Mouse (Mus musculus): ENCODE data around the gene Acot12.
"Not testable (repeated sequence)": the region's sequence is repeated elsewhere in the genome, so short reads cannot be mapped to it uniquely, and the experiment has no call there.

The Acot12 gene

GRCm38 (mm10) chr13:91760302-91761050 is 19.2 kb downstream of the Acot12 start:
- DNase-seq (ENCODE audit: low spot score): no peak

- DNase-seq (ENCODE audit: low spot score): no peak
Observed at GRCm38 (mm10) chr13:91761654-91762445, 20.5 kb downstream of the Acot12 start.

GRCm38 (mm10) chr13:91763654-91764053 is 22.3 kb downstream of the Acot12 start:
- not testable (repeated sequence) for DNase-seq (ENCODE audit: low spot score)

GRCm38 (mm10) chr13:91765627-91766026 is 24.3 kb downstream of the Acot12 start:
- no peak for DNase-seq (ENCODE audit: low spot score)

GRCm38 (mm10) chr13:91768683-91769651 is 27.7 kb downstream of the Acot12 start:
- DNase-seq (ENCODE audit: low spot score): no peak

- no peak for DNase-seq (ENCODE audit: low spot score)
Observed at GRCm38 (mm10) chr13:91778092-91778491, 36.8 kb downstream of the Acot12 start.

- no peak for DNase-seq (ENCODE audit: low spot score)
Observed at GRCm38 (mm10) chr13:91779892-91780291, 38.6 kb downstream of the Acot12 start.

- DNase-seq (ENCODE audit: low spot score): no peak
Observed at GRCm38 (mm10) chr13:91792035-91792434, 50.7 kb downstream of the Acot12 start.

- DNase-seq (ENCODE audit: low spot score): no peak
Observed at GRCm38 (mm10) chr13:91794926-91795436, 53.7 kb downstream of the Acot12 start.

GRCm38 (mm10) chr13:91795593-91795992 is 54.3 kb downstream of the Acot12 start:
- no peak for DNase-seq (ENCODE audit: low spot score)

- no peak for DNase-seq (ENCODE audit: low spot score)
Observed at GRCm38 (mm10) chr13:91796003-91796402, 54.7 kb downstream of the Acot12 start.

- DNase-seq (ENCODE audit: low spot score): no peak
Observed at GRCm38 (mm10) chr13:91796916-91797315, 55.6 kb downstream of the Acot12 start.

GRCm38 (mm10) chr13:91797442-91797841 is 56.1 kb downstream of the Acot12 start:
- no peak for DNase-seq (ENCODE audit: low spot score)

GRCm38 (mm10) chr13:91801726-91802125 is 60.4 kb downstream of the Acot12 start:
- DNase-seq (ENCODE audit: low spot score): no peak

GRCm38 (mm10) chr13:91807155-91807839 is 66.0 kb downstream of the Acot12 start, which contains the start of gene Zcchc9:
Gene Zcchc9 (minus strand): TSS chr13:91807705.
- DNase-seq (ENCODE audit: low spot score): peak; percentile 86

- peak; percentile 21 for DNase-seq (ENCODE audit: low spot score)
Observed at GRCm38 (mm10) chr13:91807874-91808575, 66.7 kb downstream of the Acot12 start.

- DNase-seq (ENCODE audit: low spot score): peak; percentile 39
Observed at GRCm38 (mm10) chr13:91809476-91809875, 68.2 kb downstream of the Acot12 start.

- no peak for DNase-seq (ENCODE audit: low spot score)
Observed at GRCm38 (mm10) chr13:91814670-91815069, 73.4 kb downstream of the Acot12 start.

- DNase-seq (ENCODE audit: low spot score): no peak
Observed at GRCm38 (mm10) chr13:91823735-91824134, 82.4 kb downstream of the Acot12 start.

- DNase-seq (ENCODE audit: low spot score): no peak
Observed at GRCm38 (mm10) chr13:91824845-91825550, 83.7 kb downstream of the Acot12 start.

Data from c-Kit-positive CD71-positive TER-119-positive erythroid progenitor cells, embryonic 14.5 days (primary cell).